Mouse (Mus musculus) ovary, postnatal 36 days (tissue): Measurements from ENCODE around the gene Slc30a1.

ENCODE experiments used
- DNase-seq: peaks from one replicate; pipeline ENCODE4 v3.0.0; 2022; ENCODE audit warnings: low spot score, mixed read lengths

Gene Slc30a1

GRCm38 (mm10) chr1:191945341-191945740 lies 38.8 kb downstream of the Slc30a1 start:
- DNase-seq: no peak

- no peak for DNase-seq
Measured at GRCm38 (mm10) chr1:191945756-191946155, 39.2 kb downstream of the Slc30a1 start.

GRCm38 (mm10) chr1:191946261-191946660 lies 39.7 kb downstream of the Slc30a1 start:
- no peak for DNase-seq

GRCm38 (mm10) chr1:191946835-191947234 lies 40.3 kb downstream of the Slc30a1 start:
- no peak for DNase-seq

- DNase-seq: no peak
Measured at GRCm38 (mm10) chr1:191947796-191948195, 41.2 kb downstream of the Slc30a1 start.

- no peak for DNase-seq
Measured at GRCm38 (mm10) chr1:191948600-191948999, 42.0 kb downstream of the Slc30a1 start.

GRCm38 (mm10) chr1:191950611-191951010 lies 44.0 kb downstream of the Slc30a1 start:
- DNase-seq: no peak

GRCm38 (mm10) chr1:191952733-191953335 lies 46.3 kb downstream of the Slc30a1 start:
- DNase-seq: no peak

GRCm38 (mm10) chr1:191955101-191955500 lies 48.5 kb downstream of the Slc30a1 start:
- no peak for DNase-seq

GRCm38 (mm10) chr1:191956261-191956660 lies 49.7 kb downstream of the Slc30a1 start:
- no peak for DNase-seq

- DNase-seq: no peak
Measured at GRCm38 (mm10) chr1:191956871-191957270, 50.3 kb downstream of the Slc30a1 start.

GRCm38 (mm10) chr1:191957321-191957720 lies 50.8 kb downstream of the Slc30a1 start:
- no peak for DNase-seq

- DNase-seq: no peak
Measured at GRCm38 (mm10) chr1:191960946-191961345, 54.4 kb downstream of the Slc30a1 start.
